Mouse (Mus musculus) hindbrain, embryonic 13.5 days (tissue): ENCODE results near the gene Pmm2. TPM values are rescaled to one million over a fixed set of nuclear protein-coding genes. Genes with fewer than 3 reads are reported as not detected.

Experiments
- ATAC-seq: fragments of 200-750 bp; cut with Nextera tagmentation; 2 replicates; pipeline ENCODE4 v1.8.0; 2017; ENCODE audit warnings: moderate TSS enrichment; ENCODE audit not compliant: low FRiP score
- H3K27ac ChIP-seq: fragments of 300-500 bp; sonication (generic); 2 replicates; pipeline ENCODE4 v1.5.1; 2015; ENCODE audit warnings: inconsistent platforms, mild to moderate bottlenecking, moderate library complexity
- H3K27me3 ChIP-seq: fragments of 300-500 bp; sonication (generic); 2 replicates; pipeline ENCODE4 v1.6.1; 2015; ENCODE audit warnings: mild to moderate bottlenecking, inconsistent platforms
- H3K36me3 ChIP-seq: fragments of 300-500 bp; sonication (generic); 2 replicates; pipeline ENCODE4 v1.6.1; 2015; ENCODE audit warnings: mild to moderate bottlenecking, inconsistent platforms
- H3K4me1 ChIP-seq: fragments of 300-500 bp; sonication (generic); replicated peaks from 2 replicates; pipeline ENCODE4 v1.6.1; 2015; ENCODE audit warnings: inconsistent platforms
- H3K4me2 ChIP-seq: fragments of 300-500 bp; sonication (generic); 2 replicates; pipeline ENCODE4 v1.6.1; 2015; ENCODE audit warnings: inconsistent platforms, mild to moderate bottlenecking, moderate library complexity
- H3K4me3 ChIP-seq: fragments of 300-500 bp; sonication (generic); 2 replicates; pipeline ENCODE4 v1.5.1; 2015; ENCODE audit warnings: mild to moderate bottlenecking, inconsistent platforms
- H3K9ac ChIP-seq: fragments of 300-500 bp; sonication (generic); 2 replicates; pipeline ENCODE4 v1.6.1; 2015; ENCODE audit warnings: mild to moderate bottlenecking, inconsistent platforms
- H3K9me3 ChIP-seq: fragments of 300-500 bp; sonication (generic); 2 replicates; pipeline ENCODE4 v1.6.1; 2016; ENCODE audit warnings: inconsistent platforms
- WGBS: fragments of 180-500 bp; shearing (Covaris S2); methylation state at CpG from one replicate; pipeline ENCODE4 v1.1.7; 2015; 5-methylcytosine and 5-hydroxymethylcytosine counted together
- microRNA-seq: library from miRNA; unstranded; fragments of <30 nt; microRNA quantifications from one replicate; pipeline ENCODE4, GENCODE M21; 2016
- polyA plus RNA-seq: library from polyadenylated mRNA; unstranded; fragments of >200 nt; fragmentation: Nextera tagmentation; extraction: Ambion mirVana; gene quantifications from 2 replicates; pipeline ENCODE4 v1.2.1, GENCODE M21; 2015

Pmm2 gene
- polyA plus RNA-seq, 1 experiment from 2014 or later = 49.3 TPM

GRCm38 (mm10) chr16:8686871-8687535 lies 49.5 kb downstream of the Pmm2 start:
- H3K4me3 ChIP-seq = no peak overlapping the region
- no peak overlapping the region for H3K9ac ChIP-seq
- whole genome bisulfite sequencing = 87% methylated on average over 11 of the region's 11 CpGs
- peak; percentile 16; the same call in 1 of the 2 replicates for ATAC-seq
- no peak overlapping the region for H3K27ac ChIP-seq
- no peaks in the 10 kb centered on the region for H3K27me3 ChIP-seq
- H3K4me1 ChIP-seq = 0 out of 2 replicates have a peak, but pooled peaks cover 4% of the 10 kb centered on the region
- H3K9me3 ChIP-seq = no peaks in the 10 kb centered on the region
- H3K4me2 ChIP-seq = no peak overlapping the region
- peaks cover 74% of the 10 kb centered on the region for H3K36me3 ChIP-seq

- no peak for ATAC-seq
Measured at GRCm38 (mm10) chr16:8687559-8688112, 50.2 kb downstream of the Pmm2 start.

GRCm38 (mm10) chr16:8689979-8690656 lies 52.6 kb downstream of the Pmm2 start:
- Histone ChIP-seq H3K9ac (no peak overlapping the region), H3K27me3 (no peaks in the 10 kb centered on the region), H3K4me1 (0 out of 2 replicates have a peak, but pooled peaks cover 4% of the 10 kb centered on the region), H3K9me3 (no peaks in the 10 kb centered on the region), H3K4me3 (no peak overlapping the region), H3K4me2 (no peak overlapping the region), H3K36me3 (peaks cover 82% of the 10 kb centered on the region), H3K27ac (peak overlapping the region; percentile 52; the same call in 1 of the 2 replicates)
- WGBS = 77% methylated on average over 11 of the region's 11 CpGs
- ATAC-seq = peak; percentile 67; the same call in 1 of the 2 replicates

More at GRCm38 (mm10) chr16:8687559-8688112, 50.2 kb downstream of the Pmm2 start:
- no peak overlapping the region for H3K9ac ChIP-seq
- peaks cover 75% of the 10 kb centered on the region for H3K36me3 ChIP-seq
- H3K9me3 ChIP-seq = no peaks in the 10 kb centered on the region
- 0 out of 2 replicates have a peak, but pooled peaks cover 4% of the 10 kb centered on the region for H3K4me1 ChIP-seq
- H3K27ac ChIP-seq = no peak overlapping the region
- no peaks in the 10 kb centered on the region for H3K27me3 ChIP-seq
- H3K4me2 ChIP-seq = no peak overlapping the region
- H3K4me3 ChIP-seq = no peak overlapping the region

GRCm38 (mm10) chr16:8691206-8691605 lies 53.7 kb downstream of the Pmm2 start:
- Histone ChIP-seq H3K27ac (peak overlapping the region; percentile 52; the same call in 1 of the 2 replicates), H3K4me2 (no peak overlapping the region), H3K36me3 (peaks cover 86% of the 10 kb centered on the region), H3K4me1 (0 out of 2 replicates have a peak, but pooled peaks cover 4% of the 10 kb centered on the region), H3K4me3 (no peak overlapping the region), H3K27me3 (no peaks in the 10 kb centered on the region), H3K9ac (no peak overlapping the region), H3K9me3 (no peaks in the 10 kb centered on the region)
- ATAC-seq = no peak
- 94% methylated on average over 7 of the region's 7 CpGs for WGBS

GRCm38 (mm10) chr16:8699556-8699955 lies 62.1 kb downstream of the Pmm2 start:
- H3K27me3 ChIP-seq = no peaks in the 10 kb centered on the region
- H3K4me2 ChIP-seq = no peak overlapping the region
- 89% methylated on average over 8 of the region's 8 CpGs for WGBS
- H3K4me1 ChIP-seq = no peaks in the 10 kb centered on the region
- H3K27ac ChIP-seq = no peak overlapping the region
- ATAC-seq = no peak
- H3K9ac ChIP-seq = no peak overlapping the region
- H3K9me3 ChIP-seq = no peaks in the 10 kb centered on the region
- peaks cover 91% of the 10 kb centered on the region for H3K36me3 ChIP-seq
- H3K4me3 ChIP-seq = no peak overlapping the region

GRCm38 (mm10) chr16:8700586-8700985 lies 63.1 kb downstream of the Pmm2 start:
- H3K4me3 ChIP-seq = no peak overlapping the region
- H3K27ac ChIP-seq = no peak overlapping the region
- peaks cover 89% of the 10 kb centered on the region for H3K36me3 ChIP-seq
- no peaks in the 10 kb centered on the region for H3K4me1 ChIP-seq
- 86% methylated on average over 3 of the region's 3 CpGs for WGBS
- no peak overlapping the region for H3K4me2 ChIP-seq
- no peaks in the 10 kb centered on the region for H3K9me3 ChIP-seq
- no peak overlapping the region for H3K9ac ChIP-seq
- ATAC-seq = no peak
- no peaks in the 10 kb centered on the region for H3K27me3 ChIP-seq

GRCm38 (mm10) chr16:8711998-8712397 lies 74.5 kb downstream of the Pmm2 start:
- no peaks in the 10 kb centered on the region for H3K9me3 ChIP-seq
- H3K27me3 ChIP-seq = no peaks in the 10 kb centered on the region
- H3K36me3 ChIP-seq = peaks cover 92% of the 10 kb centered on the region
- H3K9ac ChIP-seq = no peak overlapping the region
- H3K4me3 ChIP-seq = no peak overlapping the region
- no peak for ATAC-seq
- no peak overlapping the region for H3K4me2 ChIP-seq
- peak overlapping the region; percentile 69 for H3K27ac ChIP-seq
- 43% methylated on average over 9 of the region's 9 CpGs for WGBS
- H3K4me1 ChIP-seq = peaks cover 21% of the 10 kb centered on the region

Small RNA genes lying within 50 kb of the gene (microRNA-seq; reads per million reads assigned to microRNA genes)
- not detected for gene Gm22137

Other genes starting within 250 kb of the Pmm2 start
- 0.23 and 0.45 TPM in 2 replicates for gene Tmem114, start 212.5 kb upstream of the Pmm2 start, polyA plus RNA-seq
- gene Mettl22, start 166.9 kb upstream of the Pmm2 start, polyA plus RNA-seq = 34.6 and 34.8 TPM in 2 replicates
- gene Abat, start 124.2 kb upstream of the Pmm2 start, polyA plus RNA-seq = 81.1 and 88.3 TPM in 2 replicates
- 22.0 and 22.2 TPM in 2 replicates for gene Tmem186, start within 50 bp of the Pmm2 start, polyA plus RNA-seq
- 242 and 243 TPM in 2 replicates for gene Carhsp1, start 34.5 kb downstream of the Pmm2 start, polyA plus RNA-seq
- gene Gm5767, start 43.1 kb downstream of the Pmm2 start, polyA plus RNA-seq = not detected in 2 replicates
- 27.8 and 34.1 TPM in 2 replicates for gene Usp7, start 154.6 kb downstream of the Pmm2 start, polyA plus RNA-seq
- gene 1810013L24Rik, start 192.4 kb downstream of the Pmm2 start, polyA plus RNA-seq = 30.6 and 31.3 TPM in 2 replicates